Mouse (Mus musculus): ENCODE results near the gene Cebpa.

DNA sequence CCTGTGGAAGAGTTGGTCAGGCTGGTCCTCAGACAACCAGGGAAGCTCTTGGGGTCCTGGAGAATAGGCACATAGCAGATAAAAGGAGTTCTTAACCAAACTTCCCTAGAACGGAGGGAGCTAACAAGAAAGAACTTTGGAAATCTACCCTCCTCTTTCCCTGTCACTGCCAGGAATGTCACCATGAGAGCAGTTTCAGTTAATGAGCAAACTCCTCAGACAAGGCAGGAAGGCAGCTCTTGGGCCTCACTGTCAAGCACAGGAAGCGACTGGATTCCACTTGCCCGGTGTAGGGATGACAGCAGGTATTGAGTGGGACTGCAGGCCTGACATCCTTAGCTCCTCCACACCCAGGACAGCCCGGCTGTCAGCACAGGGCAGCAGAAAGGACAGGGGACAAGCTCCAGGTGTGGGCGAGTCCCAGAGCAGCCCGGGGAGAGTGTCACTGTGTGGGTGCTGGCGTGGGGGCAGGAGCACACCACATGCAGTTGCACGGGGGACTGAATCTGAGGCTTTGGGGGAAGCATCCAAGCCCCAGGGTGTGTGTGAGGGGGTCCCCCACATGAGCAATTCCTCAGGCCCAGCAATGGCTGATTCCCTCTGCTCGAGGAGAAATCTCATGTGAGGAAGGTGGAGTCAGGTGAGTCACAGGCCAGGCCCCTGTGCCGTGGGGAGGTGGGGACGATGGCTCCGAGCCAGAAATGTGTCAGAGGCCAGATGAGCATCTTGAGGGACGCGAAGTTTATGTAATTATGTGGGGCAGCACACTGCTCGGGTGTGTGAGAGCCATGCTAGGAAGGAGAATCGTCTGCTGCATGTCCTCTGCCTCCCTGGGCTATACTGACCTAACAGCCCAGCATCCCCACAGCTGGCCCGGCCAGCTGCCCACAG, 9.8 kb downstream of the Cebpa start:
- TF ChIP-seq CTCF (IDR thresholded peaks at IDR 0.05; ENCODE audit: low read depth) (no peak), EP300 (IDR thresholded peaks at IDR 0.05; ENCODE audit: low read depth) (no peak)

All from heart, postnatal 0 days (tissue).